Mouse (Mus musculus) left cerebral cortex, adult 8-10 months (tissue): ENCODE measurements around the gene Zdhhc14. TPM values are rescaled to one million over a fixed set of nuclear protein-coding genes. Genes with fewer than 3 reads are reported as not detected.

ENCODE experiments used
- DNase-seq, 2 experiments: peaks; one replicate each; pipeline ENCODE4 v3.0.0; 2022; ENCODE audit warnings: low spot score in 2 of 2
- total RNA-seq, 4 experiments: library from RNA; stranded (reverse); gene quantifications; 2 replicates each; pipeline ENCODE4 v1.2.4; 2022

The Zdhhc14 gene
- total RNA-seq, 4 experiments from 2014 or later: 31.1 to 37.5 (median 33.0) TPM

GRCm38 (mm10) chr17:5503981-5504760 lies 11.8 kb downstream of the Zdhhc14 start:
- DNase-seq: no peak

- DNase-seq: no peak
These were observed 12.6 kb downstream of the Zdhhc14 start for GRCm38 (mm10) chr17:5504969-5505368.

- no peak for DNase-seq
These were observed 14.2 kb downstream of the Zdhhc14 start for GRCm38 (mm10) chr17:5506553-5506952.

- no peak for DNase-seq
These were observed 14.6 kb downstream of the Zdhhc14 start for GRCm38 (mm10) chr17:5506988-5507387.

- DNase-seq: no peak
These were observed 15.7 kb downstream of the Zdhhc14 start for GRCm38 (mm10) chr17:5508030-5508429.

- DNase-seq: no peak
These were observed 18.2 kb downstream of the Zdhhc14 start for GRCm38 (mm10) chr17:5510564-5510963.

GRCm38 (mm10) chr17:5511724-5512123 lies 19.4 kb downstream of the Zdhhc14 start:
- DNase-seq: no peak

GRCm38 (mm10) chr17:5519466-5519865 lies 27.1 kb downstream of the Zdhhc14 start:
- no peak for DNase-seq

- DNase-seq: no peak
These were observed 27.7 kb downstream of the Zdhhc14 start for GRCm38 (mm10) chr17:5519910-5520592.

GRCm38 (mm10) chr17:5521532-5521931 lies 29.2 kb downstream of the Zdhhc14 start:
- no peak for DNase-seq

- DNase-seq: peak in 1 of 2 experiments; percentile 72
These were observed 37.2 kb downstream of the Zdhhc14 start for GRCm38 (mm10) chr17:5529552-5529951.

- DNase-seq: no peak
These were observed 40.5 kb downstream of the Zdhhc14 start for GRCm38 (mm10) chr17:5532816-5533215.

GRCm38 (mm10) chr17:5535357-5535756 lies 43.0 kb downstream of the Zdhhc14 start:
- no peak for DNase-seq

- no peak for DNase-seq
These were observed 44.1 kb downstream of the Zdhhc14 start for GRCm38 (mm10) chr17:5536259-5537094.

- no peak for DNase-seq
These were observed 44.8 kb downstream of the Zdhhc14 start for GRCm38 (mm10) chr17:5537095-5537575.

GRCm38 (mm10) chr17:5542177-5542576 lies 49.8 kb downstream of the Zdhhc14 start:
- no peak for DNase-seq

- peak in 1 of 2 experiments; percentile 36 for DNase-seq
These were observed 51.7 kb downstream of the Zdhhc14 start for GRCm38 (mm10) chr17:5544065-5544464.

- DNase-seq: no peak
These were observed 52.7 kb downstream of the Zdhhc14 start for GRCm38 (mm10) chr17:5545065-5545464.

GRCm38 (mm10) chr17:5548546-5548945 lies 56.2 kb downstream of the Zdhhc14 start:
- DNase-seq: no peak

GRCm38 (mm10) chr17:5549460-5549859 lies 57.1 kb downstream of the Zdhhc14 start:
- DNase-seq: no peak

GRCm38 (mm10) chr17:5550444-5550843 lies 58.1 kb downstream of the Zdhhc14 start:
- peak in 1 of 2 experiments; percentile 70 for DNase-seq

- DNase-seq: no peak
These were observed 58.8 kb downstream of the Zdhhc14 start for GRCm38 (mm10) chr17:5551136-5551535.
